Mouse (Mus musculus): ENCODE results near the gene Arl16.

The Arl16 gene

DNA sequence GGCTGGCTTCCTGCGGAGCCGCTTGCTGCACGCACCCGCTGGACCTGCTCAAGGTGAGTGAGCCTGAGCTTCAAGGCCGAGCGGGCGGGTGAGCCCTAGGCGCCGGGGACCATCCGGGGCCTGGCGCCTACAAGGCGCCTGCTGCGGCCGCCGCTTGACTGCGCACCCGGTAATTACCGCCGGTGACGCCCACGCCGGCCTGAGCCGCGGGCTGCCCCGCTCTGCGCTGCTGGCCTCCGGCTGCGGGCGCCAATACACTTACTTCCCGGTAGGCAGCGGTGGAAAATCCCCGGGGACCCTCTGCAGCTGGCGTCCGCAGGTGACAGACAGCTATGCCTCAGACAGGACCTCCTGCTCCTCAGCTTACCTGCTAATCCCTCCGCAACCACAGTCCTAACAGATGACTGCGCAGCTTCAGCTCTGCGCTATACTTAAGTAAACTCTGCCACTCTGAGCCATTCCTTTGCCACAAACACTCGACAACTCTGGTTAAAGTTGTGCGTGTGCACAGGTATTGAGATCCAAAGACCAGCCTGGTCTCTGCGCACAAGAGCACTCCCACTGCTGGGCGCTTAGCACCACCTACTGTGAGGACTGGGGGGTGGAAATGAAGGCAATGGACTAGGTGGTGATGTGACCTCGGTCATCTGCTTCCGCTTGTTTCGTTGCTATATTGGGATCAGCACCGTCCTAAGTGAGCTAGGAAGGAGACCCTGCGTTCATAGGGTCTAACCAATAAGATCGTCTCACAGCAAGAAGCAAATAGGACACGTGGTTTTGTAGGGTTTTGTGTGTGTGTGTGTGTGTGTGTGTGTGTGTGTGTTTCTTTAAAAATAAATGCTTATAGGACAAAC lies 24.8 kb upstream of the Arl16 start:
- peak; percentile 51 for DNase-seq (ENCODE audit: low read depth, low spot score)

DNA sequence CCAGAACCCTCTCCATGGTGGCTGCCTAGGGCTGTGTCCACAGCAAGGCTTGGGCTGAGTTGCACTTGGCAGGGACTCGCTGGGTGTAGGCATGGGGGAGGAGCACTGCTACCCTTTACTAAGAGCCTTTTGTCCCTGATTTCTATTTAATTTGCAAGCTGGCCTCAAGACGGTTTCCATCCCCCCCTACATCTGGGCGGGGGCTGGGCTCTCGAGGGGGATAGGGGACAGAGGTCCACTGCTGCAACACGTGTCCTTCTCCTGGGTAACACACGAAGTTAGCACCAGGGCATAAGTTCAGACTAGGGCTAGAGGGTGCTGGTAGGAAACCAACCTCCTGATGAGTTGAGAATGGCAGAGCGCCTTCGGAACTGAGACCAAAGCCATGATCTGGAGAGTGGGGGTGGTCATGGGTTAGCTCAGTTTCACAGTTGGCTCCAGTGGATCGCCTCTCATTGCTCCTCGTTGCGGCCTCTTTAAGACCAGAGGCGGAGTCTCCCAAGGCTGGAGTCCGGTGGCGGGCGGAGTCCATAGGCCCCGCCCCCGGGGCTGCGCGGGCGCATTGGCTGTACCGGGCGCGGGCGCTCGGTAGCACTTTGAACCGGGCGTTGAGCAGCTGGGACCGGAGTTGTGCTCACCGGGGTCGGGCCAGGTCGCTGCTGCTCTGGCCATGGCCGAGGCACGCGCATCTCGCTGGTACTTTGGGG lies 24.1 kb upstream of the Arl16 start, which contains the start of gene Slc25a10:
Gene Slc25a10, plus strand, starts transcription at position 524 of the 707 bp plus-strand sequence.
- DNase-seq (ENCODE audit: low read depth, low spot score): peak; percentile 84

DNA sequence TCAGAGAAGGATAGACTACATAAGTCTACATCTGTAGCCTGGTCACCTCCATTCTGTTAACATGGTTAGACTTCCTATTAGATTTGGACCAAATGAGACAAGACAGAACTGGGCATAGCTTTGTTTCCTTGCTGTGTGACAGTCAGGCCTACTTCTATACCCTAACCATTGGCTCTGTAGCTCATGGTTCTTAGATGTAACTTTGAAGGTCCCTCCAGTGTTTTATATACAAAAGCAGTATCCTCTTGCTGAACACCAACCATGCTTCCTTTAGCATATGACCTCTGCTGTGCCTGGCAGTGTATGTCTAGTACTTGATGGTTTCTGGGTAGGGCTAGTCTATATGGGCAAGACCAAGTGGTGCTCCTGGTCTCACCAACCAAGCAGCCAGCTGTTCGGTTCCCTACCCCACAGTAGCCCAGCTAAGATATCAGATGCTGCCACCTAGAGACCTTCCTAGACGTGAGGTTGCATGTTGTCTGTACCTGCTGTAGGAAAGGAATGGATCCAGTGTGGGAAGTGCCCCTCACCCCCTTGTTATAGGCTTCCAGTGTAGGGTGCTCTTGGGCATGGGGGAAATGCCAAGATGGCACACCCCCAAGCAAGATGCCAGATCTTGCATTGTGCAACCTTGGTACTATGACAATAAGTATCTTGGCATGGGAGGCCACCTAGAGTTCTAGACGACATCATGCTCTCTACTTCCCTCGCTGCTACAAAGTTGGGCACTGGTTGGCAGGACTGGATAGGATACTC lies 23.1 kb upstream of the Arl16 start:
- DNase-seq (ENCODE audit: low read depth, low spot score): no peak

DNA sequence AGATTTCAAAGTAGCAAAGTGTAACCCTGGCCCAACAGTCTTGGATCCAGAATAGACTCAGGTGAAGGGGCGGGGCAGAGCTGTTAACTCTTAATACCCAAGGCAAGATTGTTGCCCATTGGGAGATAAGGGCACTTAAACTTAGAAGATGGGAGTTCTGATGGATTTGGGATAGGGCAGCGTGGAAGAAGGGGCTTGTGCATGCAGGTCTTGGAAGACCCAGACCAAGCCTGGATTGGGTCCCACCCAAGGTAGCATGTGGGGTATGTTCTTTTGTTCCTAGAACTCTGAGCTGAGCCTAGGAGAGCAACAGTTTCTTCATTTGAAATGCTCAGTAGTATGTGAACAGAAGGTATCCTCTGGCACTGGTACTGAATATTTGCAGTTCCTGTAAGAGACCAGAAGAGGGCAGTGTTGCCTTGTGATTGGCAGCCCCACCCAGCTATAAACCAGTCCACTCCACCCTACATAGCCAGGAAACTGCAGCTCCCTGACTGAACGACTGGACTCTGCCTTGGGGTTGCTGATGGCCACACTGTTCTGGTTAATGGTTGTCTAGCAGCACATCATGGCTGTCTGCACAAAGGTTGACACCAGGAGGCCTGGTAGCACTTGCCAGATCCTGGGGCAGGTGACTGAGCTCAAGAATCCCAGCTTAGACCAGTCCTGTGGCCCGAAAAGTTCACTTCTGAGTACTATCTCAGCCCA lies 21.8 kb upstream of the Arl16 start:
- peak; percentile 88 for DNase-seq (ENCODE audit: low read depth, low spot score)

DNA sequence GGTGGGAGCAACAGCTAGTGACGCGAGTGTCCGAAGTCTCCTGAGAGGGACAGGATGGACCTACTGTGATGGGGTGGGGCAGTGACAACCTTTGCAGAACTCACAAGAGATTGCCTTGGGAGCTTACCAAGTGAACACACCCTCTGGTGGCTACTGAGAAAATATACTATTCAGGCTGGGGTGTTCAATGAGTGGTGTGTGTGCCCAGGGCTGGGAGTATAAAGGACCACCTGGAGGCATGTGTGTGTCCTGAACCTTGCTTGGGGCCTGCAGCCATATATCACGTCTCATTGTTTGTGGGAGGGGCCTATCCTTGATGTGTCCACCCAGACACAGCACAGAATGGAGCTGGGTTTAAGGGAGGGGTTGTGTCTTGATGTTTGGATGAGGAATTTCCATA lies 21.1 kb upstream of the Arl16 start:
- no peak for DNase-seq (ENCODE audit: low read depth, low spot score)

DNA sequence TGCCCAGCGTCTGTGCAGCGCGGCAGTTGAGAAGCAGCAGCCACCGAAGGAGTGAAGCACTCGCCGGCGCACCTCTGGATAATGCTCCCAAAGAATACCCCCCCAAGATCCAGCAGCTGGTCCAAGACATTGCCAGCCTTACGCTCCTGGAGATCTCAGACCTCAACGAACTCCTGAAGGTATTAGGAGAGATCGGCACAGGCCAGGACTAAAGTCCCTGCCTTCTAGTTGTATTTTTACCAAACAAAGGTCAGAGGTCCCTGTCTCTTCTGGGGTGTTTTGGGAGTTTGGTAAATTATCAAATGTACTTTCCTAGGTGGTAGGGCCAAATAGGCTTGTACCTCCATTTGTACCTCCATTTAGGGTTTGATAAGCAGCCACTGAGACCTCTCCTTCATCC lies 17.8 kb upstream of the Arl16 start:
- DNase-seq (ENCODE audit: low read depth, low spot score): no peak

DNA sequence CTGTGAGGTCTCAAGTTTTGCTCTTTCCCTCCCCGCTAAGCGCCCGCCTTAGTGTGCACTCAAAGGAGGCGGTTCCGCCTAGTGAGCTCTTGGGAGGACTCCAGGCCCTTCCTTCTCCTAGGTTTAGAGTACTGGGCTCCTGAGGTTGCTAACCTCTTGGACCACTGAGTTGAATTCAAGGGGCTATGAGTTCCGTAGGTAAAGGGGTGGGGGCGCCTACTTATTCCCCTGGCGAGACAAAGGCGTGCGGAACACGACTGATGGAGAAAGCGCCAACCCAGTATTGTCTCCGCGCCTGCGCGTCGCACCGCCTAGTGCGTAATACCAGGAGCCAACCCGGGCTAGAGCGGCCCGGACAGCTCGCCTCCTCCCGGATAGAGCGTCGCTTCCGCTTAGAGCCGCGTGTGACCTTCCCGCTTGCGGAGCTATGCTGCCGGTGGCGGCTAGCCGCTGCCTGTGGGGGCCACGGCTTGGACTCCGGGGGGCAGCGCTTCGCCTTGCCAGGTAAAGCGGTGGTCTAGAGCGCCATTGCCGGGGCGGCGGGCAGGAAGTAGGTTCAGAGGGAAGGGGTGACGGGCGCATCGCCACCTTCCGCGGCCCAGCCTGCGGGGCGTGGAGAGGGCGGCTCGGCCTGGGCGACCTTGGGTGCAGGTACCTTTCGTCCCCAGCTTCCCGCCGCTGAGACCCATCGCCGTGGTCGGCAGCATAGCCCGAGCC lies 17.0 kb upstream of the Arl16 start, which contains the start of gene Mrpl12:
Gene Mrpl12, plus strand, starts transcription at position 349 of the 717 bp plus-strand sequence.
- peak; percentile 94 for DNase-seq (ENCODE audit: low read depth, low spot score)

DNA sequence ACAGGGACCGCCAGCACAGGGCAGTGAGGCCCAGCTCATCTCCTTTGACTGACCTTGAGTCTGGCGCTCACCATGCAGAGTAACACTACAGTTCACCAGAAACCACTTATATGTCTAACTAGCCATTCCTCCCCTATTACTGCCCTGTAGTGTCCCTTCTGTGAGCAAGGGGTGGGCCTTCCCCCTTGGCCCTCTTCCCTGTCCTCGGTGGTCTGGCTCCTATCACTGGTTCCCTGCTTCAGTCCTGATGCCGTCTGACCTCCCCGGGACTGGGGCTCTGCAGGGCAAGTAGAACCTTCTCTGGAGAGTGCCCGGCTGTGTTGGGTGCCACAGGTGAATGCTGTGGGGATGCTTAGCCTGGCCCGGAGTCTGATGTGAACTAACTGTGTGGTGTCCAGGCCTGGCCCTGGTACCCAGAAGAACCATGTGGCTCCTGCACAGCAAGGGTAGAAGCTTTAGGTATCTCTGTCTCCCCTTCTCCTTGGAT lies 16.1 kb upstream of the Arl16 start:
- DNase-seq (ENCODE audit: low read depth, low spot score): no peak

DNA sequence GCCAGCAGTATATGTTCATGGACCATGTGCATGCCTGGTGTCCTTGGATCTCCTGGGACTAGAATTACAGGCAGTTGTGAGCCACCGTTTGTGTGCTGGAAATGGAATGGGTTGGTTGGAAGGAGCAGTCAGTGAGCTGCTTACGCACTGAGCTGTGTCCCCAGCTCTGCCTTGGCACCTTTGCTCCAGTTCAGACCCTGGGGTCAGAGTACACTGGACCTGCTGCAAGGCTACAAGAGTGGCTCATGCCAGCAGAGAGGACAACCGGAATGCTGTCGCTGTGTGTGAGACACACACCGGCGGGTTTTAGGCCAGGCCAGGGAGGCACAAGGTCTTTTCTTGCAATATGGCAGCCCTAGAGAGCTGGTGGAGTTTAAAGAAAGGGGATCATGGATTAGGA lies 4.6 kb upstream of the Arl16 start:
- no peak for DNase-seq (ENCODE audit: low read depth, low spot score)

DNA sequence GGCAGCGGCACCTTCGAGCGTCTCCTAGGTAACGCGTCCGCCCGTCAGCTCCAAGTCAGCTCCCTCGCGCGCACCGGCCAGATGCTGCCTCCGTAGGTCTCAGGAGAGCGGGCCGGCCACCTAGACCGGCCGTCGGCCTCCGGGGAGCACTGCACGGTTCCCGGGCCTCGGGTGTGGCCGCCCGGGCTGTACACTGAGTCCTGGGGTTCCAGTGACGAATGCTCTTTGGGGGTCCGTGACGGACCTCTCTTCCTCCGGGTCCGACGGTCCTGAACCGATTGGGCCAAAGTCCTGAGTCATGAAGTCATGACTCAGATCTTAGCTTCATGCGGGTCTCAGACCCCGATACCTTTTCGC lies 307 bp upstream of the Arl16 start:
- DNase-seq (ENCODE audit: low read depth, low spot score): no peak

DNA sequence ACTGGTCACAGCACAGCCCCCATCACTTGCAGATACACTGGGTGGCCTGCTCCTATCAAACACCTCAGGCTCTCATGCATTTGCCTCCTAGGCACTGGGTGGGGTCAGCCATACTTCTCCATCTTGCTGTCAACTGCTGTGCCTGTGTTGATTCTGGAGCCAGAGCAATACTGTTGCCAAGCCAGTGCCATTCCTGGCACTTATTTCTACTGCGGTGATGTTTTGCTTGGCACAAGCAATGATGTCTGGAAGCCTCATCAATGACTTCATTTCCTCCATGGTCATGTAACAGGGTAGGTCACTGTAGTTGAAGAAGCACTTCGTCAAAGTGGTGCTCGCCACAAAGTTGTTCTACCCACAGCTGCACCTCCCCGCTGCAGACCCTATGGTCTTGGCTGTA lies 1.9 kb downstream of the Arl16 start:
- no peak for DNase-seq (ENCODE audit: low read depth, low spot score)

DNA sequence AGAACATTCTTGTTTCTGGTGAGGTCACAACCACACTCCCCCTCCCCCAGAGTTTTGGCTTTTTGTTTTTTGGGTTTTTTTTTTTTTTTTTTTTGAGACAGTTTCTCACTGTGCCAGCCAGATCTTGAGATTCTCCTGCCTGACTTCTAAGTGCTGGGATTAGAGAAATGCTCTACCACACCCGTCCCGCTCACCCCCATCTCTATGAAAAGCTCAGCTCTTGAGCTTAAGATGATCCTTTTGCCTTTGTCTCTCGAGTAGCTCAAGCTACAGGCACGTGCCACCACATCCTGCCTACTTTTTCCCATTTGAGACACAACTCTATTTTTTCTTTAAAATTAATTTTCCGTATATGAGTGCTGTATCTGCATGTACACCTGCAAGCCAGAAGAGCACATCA lies 3.0 kb downstream of the Arl16 start:
- no peak for DNase-seq (ENCODE audit: low read depth, low spot score)

DNA sequence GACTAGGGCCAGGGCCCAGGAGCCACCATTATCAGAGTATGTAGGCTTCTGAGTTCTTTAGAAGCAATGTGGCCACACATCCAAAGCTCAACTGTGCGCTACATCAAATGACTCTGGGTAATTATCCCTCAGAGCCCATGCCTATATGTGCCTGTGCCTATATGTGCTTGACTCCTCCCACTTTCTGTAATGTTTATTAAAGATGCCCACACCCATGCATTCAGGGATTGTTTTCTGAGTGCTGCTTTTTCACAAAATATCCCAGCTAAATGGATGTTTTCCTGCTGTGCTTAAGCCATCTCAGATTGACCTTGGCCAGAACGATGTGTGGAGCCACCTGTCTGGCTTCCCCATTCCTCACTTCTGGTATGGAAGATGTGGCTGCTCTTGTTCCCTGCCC lies 3.9 kb downstream of the Arl16 start:
- no peak for DNase-seq (ENCODE audit: low read depth, low spot score)

DNA sequence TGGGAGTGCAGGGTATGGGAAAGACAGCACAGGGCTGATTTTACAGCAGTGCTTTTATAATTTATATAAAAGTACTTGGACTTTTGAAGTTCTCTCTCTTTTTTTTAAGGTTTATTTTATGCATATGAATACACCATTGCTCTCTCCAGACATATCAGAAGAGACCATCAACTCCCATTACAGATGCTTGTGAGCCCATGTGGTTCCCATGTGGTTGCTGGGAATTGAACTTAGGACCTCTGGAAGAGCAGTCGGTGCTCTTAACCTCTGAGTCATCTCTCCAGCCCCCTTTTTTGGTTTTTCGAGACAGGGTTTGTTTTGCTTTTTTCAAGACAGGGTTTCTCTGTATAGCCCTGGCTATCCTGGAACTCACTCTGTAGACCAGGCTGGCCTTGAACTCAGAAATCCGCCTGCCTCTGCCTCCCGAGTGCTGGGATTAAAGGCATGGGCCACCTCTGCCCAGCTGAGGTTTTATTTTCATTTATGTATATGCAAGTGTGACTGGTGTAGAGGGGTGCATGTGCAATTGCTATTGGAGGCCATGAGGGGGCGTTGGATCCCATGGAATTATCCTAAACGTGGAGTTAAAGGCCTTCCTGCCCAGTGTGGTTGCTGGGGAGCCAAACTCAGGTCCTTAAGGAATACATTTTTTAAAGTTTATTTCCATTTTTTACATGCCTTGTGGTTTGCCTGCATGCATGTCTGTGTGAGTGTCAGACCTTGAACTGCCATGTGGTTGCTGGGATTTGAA lies 8.4 kb downstream of the Arl16 start:
- DNase-seq (ENCODE audit: low read depth, low spot score): no peak

DNA sequence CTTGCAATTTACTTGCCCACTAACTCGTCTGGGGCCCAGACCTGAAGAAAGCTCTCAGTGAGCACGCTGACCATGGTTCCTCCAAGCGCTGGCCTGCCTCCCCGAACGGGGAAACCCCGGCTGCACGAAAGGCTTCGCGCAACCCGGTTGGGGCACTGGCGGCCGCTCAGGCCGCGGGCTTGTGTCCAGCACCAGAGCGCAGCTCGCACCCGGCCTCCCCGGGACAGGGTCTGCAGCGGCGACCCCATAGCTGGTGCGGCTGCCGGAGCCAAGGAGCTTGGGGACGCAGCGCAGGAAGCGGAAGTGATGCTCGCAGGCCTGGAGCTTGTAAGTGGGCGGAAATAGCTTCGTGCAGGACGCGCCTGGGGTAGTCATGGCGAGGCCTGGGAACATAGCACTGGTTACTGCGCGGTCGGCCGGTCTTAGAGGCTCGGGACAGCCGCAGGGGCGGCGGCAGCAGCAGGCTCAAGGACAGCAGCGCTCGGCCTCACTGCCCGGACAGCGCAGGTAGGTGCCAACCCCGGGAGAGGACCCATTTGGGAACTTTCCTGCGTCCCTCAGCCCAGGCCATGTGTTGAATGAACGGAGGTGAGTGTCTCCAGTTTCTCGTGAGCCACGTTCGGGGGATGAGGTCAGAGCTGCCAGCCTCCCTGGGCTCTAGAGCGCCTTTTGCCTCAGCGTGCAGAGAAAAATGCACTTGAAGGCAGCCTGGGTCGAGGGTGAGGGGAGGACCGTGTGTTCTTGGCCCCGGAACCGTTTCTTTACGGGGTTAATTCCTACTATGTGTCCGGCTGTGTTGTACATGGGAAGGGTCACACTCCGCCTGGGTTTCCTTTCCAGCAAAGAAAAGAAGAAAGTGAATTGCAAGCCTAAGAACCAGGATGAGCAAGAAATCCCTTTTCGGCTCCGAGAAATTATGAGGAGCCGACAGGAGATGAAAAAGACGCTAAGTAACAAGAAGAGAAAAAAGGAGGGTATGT lies 9.3 kb downstream of the Arl16 start, which contains the start of the genes Oxld1 and Ccdc137:
Gene Oxld1, minus strand, starts transcription at position 297 of the 980 bp plus-strand sequence.
Gene Ccdc137, plus strand, starts transcription at position 344 of the 980 bp plus-strand sequence.
- peak; percentile 78 for DNase-seq (ENCODE audit: low read depth, low spot score)

DNA sequence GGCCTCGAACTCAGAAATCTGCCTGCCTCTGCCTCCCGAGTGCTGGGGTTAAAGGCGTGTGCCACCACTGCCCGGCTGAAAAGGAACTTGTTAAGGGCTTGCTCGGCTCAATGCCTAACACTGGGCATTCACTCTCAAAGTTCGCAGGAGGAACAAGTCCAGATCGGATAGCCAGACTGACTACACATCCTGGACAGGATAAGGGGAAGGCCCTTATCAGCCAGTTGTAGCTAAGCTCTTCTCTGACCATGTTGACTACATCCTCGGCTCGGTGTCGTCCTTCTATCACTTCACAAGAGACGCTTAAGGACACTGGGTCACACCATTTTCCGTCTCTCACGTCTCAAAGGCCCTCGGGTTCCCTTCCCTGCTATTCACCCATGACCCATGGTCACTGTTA lies 10.0 kb downstream of the Arl16 start:
- DNase-seq (ENCODE audit: low read depth, low spot score): no peak

DNA sequence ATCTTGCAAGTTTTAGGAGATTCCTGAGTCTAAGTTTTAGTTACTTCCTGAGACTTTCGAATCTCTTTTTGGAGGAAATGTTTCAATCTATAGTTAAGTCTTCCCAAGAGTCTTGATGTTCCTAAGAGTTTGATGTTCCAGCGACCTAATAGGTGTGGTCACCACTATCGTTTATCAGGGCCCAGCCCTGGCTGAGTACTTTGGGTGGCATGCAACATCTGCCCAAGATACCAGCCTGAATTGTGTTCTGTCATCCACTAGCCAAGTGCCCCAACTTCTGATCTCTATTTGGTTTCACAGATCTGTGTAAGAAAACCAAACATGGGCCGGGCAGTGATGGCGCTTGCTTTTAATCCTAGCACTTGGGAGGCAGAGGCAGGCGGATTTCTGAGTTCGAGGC lies 12.0 kb downstream of the Arl16 start:
- no peak for DNase-seq (ENCODE audit: low read depth, low spot score)

DNA sequence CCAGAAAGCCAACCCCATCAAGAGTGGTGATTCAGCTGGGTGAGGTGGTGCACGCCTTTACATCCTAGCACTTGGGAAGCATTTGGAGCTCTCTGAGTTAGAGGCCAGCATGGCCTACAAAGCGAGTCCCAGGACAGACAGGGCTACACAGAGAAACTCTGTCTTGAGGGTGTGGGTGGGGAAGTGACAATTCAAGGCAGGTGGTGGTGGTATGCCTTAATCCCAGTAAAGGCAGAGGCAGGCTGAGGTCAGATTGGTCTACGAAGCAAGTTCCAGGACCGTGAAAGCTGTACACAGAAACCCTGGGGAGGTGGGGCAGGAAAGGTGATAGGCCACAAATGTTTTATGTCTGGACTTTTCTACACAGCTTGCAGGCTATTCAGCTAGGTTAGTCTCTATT lies 12.4 kb downstream of the Arl16 start:
- DNase-seq (ENCODE audit: low read depth, low spot score): no peak

DNA sequence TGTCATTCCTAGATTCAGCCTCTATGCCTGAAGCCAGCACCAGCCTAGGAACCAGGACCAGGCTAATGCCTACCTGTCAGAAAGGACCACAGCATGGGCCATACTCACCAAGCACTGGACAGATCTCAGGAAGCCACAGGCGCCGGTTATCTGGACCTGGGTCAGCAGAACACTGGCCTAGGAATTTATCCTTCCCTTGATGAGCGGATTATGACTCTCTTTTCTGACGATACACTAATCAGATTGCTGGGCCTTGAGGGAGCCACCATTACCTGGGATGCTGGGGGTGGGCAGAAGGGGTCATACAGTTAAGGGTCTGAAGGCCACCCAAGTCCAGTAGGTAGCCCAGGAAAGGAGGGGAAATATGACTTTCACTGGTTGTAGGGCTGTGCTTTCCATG lies 14.1 kb downstream of the Arl16 start, which contains the start of gene Pde6g:
Gene Pde6g, minus strand, starts transcription at position 195 of the 400 bp plus-strand sequence.
- no peak for DNase-seq (ENCODE audit: low read depth, low spot score)

All from forelimb bud, embryonic 11.5 days (tissue).